Mouse (Mus musculus): ENCODE results near the gene Rpl7a. TPM values are rescaled to one million over a fixed set of nuclear protein-coding genes. Genes with fewer than 3 reads are reported as not detected.

Rpl7a gene
- total and polyA plus RNA-seq, 2 experiments from 2014 or later: 340 to 1,073 TPM

DNA sequence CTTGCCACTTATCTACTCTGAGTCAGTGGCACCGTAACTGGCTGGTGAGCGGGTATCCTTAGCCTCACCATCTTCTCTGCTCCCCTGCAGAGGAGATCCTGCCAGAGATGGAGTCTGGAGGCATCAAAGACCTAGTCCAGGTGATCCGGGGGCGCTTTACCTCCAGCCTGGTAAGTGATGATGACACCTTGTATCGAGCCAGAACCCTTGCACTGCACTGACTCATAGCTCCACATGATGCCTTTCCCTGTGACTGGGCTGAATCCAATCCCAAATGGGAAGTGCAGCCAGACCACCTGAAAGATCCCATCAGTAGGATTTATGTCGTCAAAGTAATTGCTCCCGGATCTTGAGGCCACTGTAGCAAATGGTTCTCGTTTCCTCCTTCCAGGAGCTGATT is 42.3 kb downstream of the Rpl7a start:
- Histone ChIP-seq H3K9me3 (replicated peaks; ENCODE audit: control insufficient read depth, low read length) (no peaks in the 10 kb centered on the region), H3K4me3 (ENCODE audit: low read depth, low read length) (no peak overlapping the region), H3K27me3 (ENCODE audit: control insufficient read depth, insufficient read depth, low read length) (no peaks in the 10 kb centered on the region), H3K27ac (ENCODE audit: low read depth) (no peak overlapping the region), H3K4me1 (ENCODE audit: control insufficient read depth, insufficient read depth) (no peaks in the 10 kb centered on the region), H3K4me2 (ENCODE audit: low read depth, low read length) (no peak overlapping the region), H3K36me3 (replicated peaks; ENCODE audit: control insufficient read depth, insufficient read depth, low read length) (peaks cover 60% of the 10 kb centered on the region), H3K9ac (replicated peaks; ENCODE audit: low read depth, low read length) (no peak overlapping the region)
- WGBS: 79% methylated on average over 8 of the region's 8 CpGs
- TF ChIP-seq EP300 (IDR thresholded peaks at IDR 0.05; ENCODE audit: low read depth) (no peak), CTCF (IDR thresholded peaks at IDR 0.05; ENCODE audit: low read depth) (no peak)
- ATAC-seq (ENCODE audit: insufficient read depth, low read depth): no peak
- DNase-seq (ENCODE audit: low spot score): no peak

GRCm38 (mm10) chr2:26954735-26955395 is 44.3 kb downstream of the Rpl7a start:
- H3K4me1 ChIP-seq (ENCODE audit: control insufficient read depth, insufficient read depth): no peaks in the 10 kb centered on the region
- DNase-seq (ENCODE audit: low spot score): no peak
- H3K27ac ChIP-seq (ENCODE audit: low read depth): no peak overlapping the region
- no peak overlapping the region for H3K4me2 ChIP-seq (ENCODE audit: low read depth, low read length)
- no peak for TF ChIP-seq EP300 (IDR thresholded peaks at IDR 0.05; ENCODE audit: low read depth)
- no peak for TF ChIP-seq CTCF (IDR thresholded peaks at IDR 0.05; ENCODE audit: low read depth)
- H3K36me3 ChIP-seq (replicated peaks; ENCODE audit: control insufficient read depth, insufficient read depth, low read length): peaks cover 72% of the 10 kb centered on the region
- WGBS: 83% methylated on average over 2 of the region's 2 CpGs
- H3K27me3 ChIP-seq (ENCODE audit: control insufficient read depth, insufficient read depth, low read length): no peaks in the 10 kb centered on the region
- H3K9ac ChIP-seq (replicated peaks; ENCODE audit: low read depth, low read length): no peak overlapping the region
- ATAC-seq (ENCODE audit: insufficient read depth, low read depth): no peak
- no peaks in the 10 kb centered on the region for H3K9me3 ChIP-seq (replicated peaks; ENCODE audit: control insufficient read depth, low read length)
- H3K4me3 ChIP-seq (ENCODE audit: low read depth, low read length): no peak overlapping the region

- TF ChIP-seq CTCF (IDR thresholded peaks at IDR 0.05; ENCODE audit: low read depth) (no peak), EP300 (IDR thresholded peaks at IDR 0.05; ENCODE audit: low read depth) (no peak)
- no peak overlapping the region for H3K9ac ChIP-seq (replicated peaks; ENCODE audit: low read depth, low read length)
- no peaks in the 10 kb centered on the region for H3K4me1 ChIP-seq (ENCODE audit: control insufficient read depth, insufficient read depth)
- H3K36me3 ChIP-seq (replicated peaks; ENCODE audit: control insufficient read depth, insufficient read depth, low read length): peaks cover 83% of the 10 kb centered on the region
- 91% methylated on average over 12 of the region's 12 CpGs for WGBS
- no peak overlapping the region for H3K27ac ChIP-seq (ENCODE audit: low read depth)
- no peaks in the 10 kb centered on the region for H3K27me3 ChIP-seq (ENCODE audit: control insufficient read depth, insufficient read depth, low read length)
- no peak overlapping the region for H3K4me2 ChIP-seq (ENCODE audit: low read depth, low read length)
- H3K4me3 ChIP-seq (ENCODE audit: low read depth, low read length): no peak overlapping the region
- ATAC-seq (ENCODE audit: insufficient read depth, low read depth) (no peak), DNase-seq (ENCODE audit: low spot score) (no peak)
- H3K9me3 ChIP-seq (replicated peaks; ENCODE audit: control insufficient read depth, low read length): no peaks in the 10 kb centered on the region
These were observed 46.4 kb downstream of the Rpl7a start for GRCm38 (mm10) chr2:26956811-26957487.

DNA sequence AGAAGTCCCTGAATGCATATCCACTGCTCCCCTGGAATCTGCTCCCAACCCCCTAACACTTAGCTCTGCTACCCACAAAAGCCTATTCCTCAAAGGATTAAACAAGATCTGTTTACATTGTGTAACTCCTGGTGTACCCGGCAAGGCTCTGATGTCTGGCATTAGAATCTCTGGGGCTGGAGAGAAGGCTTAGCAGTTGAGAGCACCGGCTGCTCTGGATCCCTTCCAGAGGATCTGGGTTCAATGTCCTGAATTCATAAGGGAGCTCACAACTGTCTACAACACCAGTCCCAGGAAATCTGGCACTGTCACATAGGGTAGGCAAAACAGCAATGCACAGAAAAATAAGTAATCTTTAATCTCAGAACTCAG is 46.9 kb downstream of the Rpl7a start:
- Histone ChIP-seq H3K4me3 (ENCODE audit: low read depth, low read length) (no peak overlapping the region), H3K4me2 (ENCODE audit: low read depth, low read length) (no peak overlapping the region), H3K4me1 (ENCODE audit: control insufficient read depth, insufficient read depth) (no peaks in the 10 kb centered on the region), H3K9ac (replicated peaks; ENCODE audit: low read depth, low read length) (no peak overlapping the region), H3K9me3 (replicated peaks; ENCODE audit: control insufficient read depth, low read length) (no peaks in the 10 kb centered on the region), H3K36me3 (replicated peaks; ENCODE audit: control insufficient read depth, insufficient read depth, low read length) (peaks cover 80% of the 10 kb centered on the region), H3K27ac (ENCODE audit: low read depth) (no peak overlapping the region), H3K27me3 (ENCODE audit: control insufficient read depth, insufficient read depth, low read length) (no peaks in the 10 kb centered on the region)
- 83% methylated on average over 2 of the region's 2 CpGs for WGBS
- ATAC-seq (ENCODE audit: insufficient read depth, low read depth): no peak
- no peak for DNase-seq (ENCODE audit: low spot score)
- TF ChIP-seq EP300 (IDR thresholded peaks at IDR 0.05; ENCODE audit: low read depth) (no peak), CTCF (IDR thresholded peaks at IDR 0.05; ENCODE audit: low read depth) (no peak)

DNA sequence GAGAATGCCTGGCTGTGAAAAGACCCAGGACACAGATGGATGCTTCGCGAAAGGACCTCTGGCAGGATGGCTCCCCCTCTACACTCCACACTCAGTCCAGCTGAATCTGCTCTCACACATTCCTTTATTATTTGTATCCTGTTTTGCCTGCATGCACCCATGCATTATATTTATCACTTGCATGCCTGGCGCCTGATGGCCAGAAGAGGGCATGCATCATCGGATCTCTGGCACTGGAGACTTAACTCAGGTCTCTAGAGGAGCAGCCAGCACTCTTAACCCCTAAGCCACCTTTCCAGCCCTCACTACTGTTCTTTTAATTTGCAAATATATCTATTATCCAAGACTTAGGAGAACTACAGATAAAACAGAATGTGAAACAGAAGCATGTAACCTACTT is 50.2 kb downstream of the Rpl7a start:
- no peak overlapping the region for H3K27ac ChIP-seq (ENCODE audit: low read depth)
- H3K4me1 ChIP-seq (ENCODE audit: control insufficient read depth, insufficient read depth): peaks cover 16% of the 10 kb centered on the region
- no peak overlapping the region for H3K4me3 ChIP-seq (ENCODE audit: low read depth, low read length)
- no peak overlapping the region for H3K9ac ChIP-seq (replicated peaks; ENCODE audit: low read depth, low read length)
- H3K36me3 ChIP-seq (replicated peaks; ENCODE audit: control insufficient read depth, insufficient read depth, low read length): peaks cover 50% of the 10 kb centered on the region
- no peaks in the 10 kb centered on the region for H3K27me3 ChIP-seq (ENCODE audit: control insufficient read depth, insufficient read depth, low read length)
- H3K4me2 ChIP-seq (ENCODE audit: low read depth, low read length): no peak overlapping the region
- ATAC-seq (ENCODE audit: insufficient read depth, low read depth): no peak
- H3K9me3 ChIP-seq (replicated peaks; ENCODE audit: control insufficient read depth, low read length): no peaks in the 10 kb centered on the region
- 72% methylated on average over 4 of the region's 4 CpGs for WGBS
- TF ChIP-seq EP300 (IDR thresholded peaks at IDR 0.05; ENCODE audit: low read depth): no peak
- peak; percentile 45 for TF ChIP-seq CTCF (IDR thresholded peaks at IDR 0.05; ENCODE audit: low read depth)
- no peak for DNase-seq (ENCODE audit: low spot score)

Other genes with a start within 250 kb of the Rpl7a start
- not detected in 2 replicates for gene Lcn4, start 239.5 kb upstream of the Rpl7a start, total RNA-seq (2014; rRNA removed; ENCODE audit: low replicate concordance)
- gene Lcn4, start 239.5 kb upstream of the Rpl7a start, polyA plus RNA-seq (2015; fragmentation: Nextera tagmentation; extraction: Ambion mirVana): not detected in 2 replicates
- not detected in 2 replicates for gene Abo, start 45.8 kb upstream of the Rpl7a start, total RNA-seq (2014; rRNA removed; ENCODE audit: low replicate concordance)
- not detected in 2 replicates for gene Abo, start 45.8 kb upstream of the Rpl7a start, polyA plus RNA-seq (2015; fragmentation: Nextera tagmentation; extraction: Ambion mirVana)
- gene Surf6, start 7.9 kb upstream of the Rpl7a start, total RNA-seq (2014; rRNA removed; ENCODE audit: low replicate concordance): 6.0 and 7.3 TPM in 2 replicates
- gene Surf6, start 7.9 kb upstream of the Rpl7a start, polyA plus RNA-seq (2015; fragmentation: Nextera tagmentation; extraction: Ambion mirVana): 9.8 and 10.5 TPM in 2 replicates
- 35.2 and 55.0 TPM in 2 replicates for gene Med22, start 87 bp upstream of the Rpl7a start, total RNA-seq (2014; rRNA removed; ENCODE audit: low replicate concordance)
- 38.0 and 38.4 TPM in 2 replicates for gene Med22, start 87 bp upstream of the Rpl7a start, polyA plus RNA-seq (2015; fragmentation: Nextera tagmentation; extraction: Ambion mirVana)
- gene Surf2, start 5.6 kb downstream of the Rpl7a start, total RNA-seq (2014; rRNA removed; ENCODE audit: low replicate concordance): 5.4 and 9.7 TPM in 2 replicates
- gene Surf2, start 5.6 kb downstream of the Rpl7a start, polyA plus RNA-seq (2015; fragmentation: Nextera tagmentation; extraction: Ambion mirVana): 26.8 and 29.0 TPM in 2 replicates
- gene Surf1, start 5.8 kb downstream of the Rpl7a start, total RNA-seq (2014; rRNA removed; ENCODE audit: low replicate concordance): 32.9 and 42.7 TPM in 2 replicates
- gene Surf1, start 5.8 kb downstream of the Rpl7a start, polyA plus RNA-seq (2015; fragmentation: Nextera tagmentation; extraction: Ambion mirVana): 41.4 and 44.3 TPM in 2 replicates
- 186 and 189 TPM in 2 replicates for gene Surf4, start 23.2 kb downstream of the Rpl7a start, total RNA-seq (2014; rRNA removed; ENCODE audit: low replicate concordance)
- gene Surf4, start 23.2 kb downstream of the Rpl7a start, polyA plus RNA-seq (2015; fragmentation: Nextera tagmentation; extraction: Ambion mirVana): 131 and 132 TPM in 2 replicates
- gene Stkld1, start 23.3 kb downstream of the Rpl7a start, total RNA-seq (2014; rRNA removed; ENCODE audit: low replicate concordance): not detected in 2 replicates
- 0.19 and 0.25 TPM in 2 replicates for gene Stkld1, start 23.3 kb downstream of the Rpl7a start, polyA plus RNA-seq (2015; fragmentation: Nextera tagmentation; extraction: Ambion mirVana)
- 9.7 and 22.9 TPM in 2 replicates for gene Rexo4, start 53.6 kb downstream of the Rpl7a start, total RNA-seq (2014; rRNA removed; ENCODE audit: low replicate concordance)
- gene Rexo4, start 53.6 kb downstream of the Rpl7a start, polyA plus RNA-seq (2015; fragmentation: Nextera tagmentation; extraction: Ambion mirVana): 13.3 and 16.2 TPM in 2 replicates
- gene Adamts13, start 62.7 kb downstream of the Rpl7a start, total RNA-seq (2014; rRNA removed; ENCODE audit: low replicate concordance): not detected in 2 replicates
- not detected in 2 replicates for gene Adamts13, start 62.7 kb downstream of the Rpl7a start, polyA plus RNA-seq (2015; fragmentation: Nextera tagmentation; extraction: Ambion mirVana)
- gene Cacfd1, start 99.2 kb downstream of the Rpl7a start, total RNA-seq (2014; rRNA removed; ENCODE audit: low replicate concordance): 11.9 and 26.6 TPM in 2 replicates
- 34.6 and 37.3 TPM in 2 replicates for gene Cacfd1, start 99.2 kb downstream of the Rpl7a start, polyA plus RNA-seq (2015; fragmentation: Nextera tagmentation; extraction: Ambion mirVana)
- 0.66 and 0.80 TPM in 2 replicates for gene Slc2a6, start 117.2 kb downstream of the Rpl7a start, total RNA-seq (2014; rRNA removed; ENCODE audit: low replicate concordance)
- gene Slc2a6, start 117.2 kb downstream of the Rpl7a start, polyA plus RNA-seq (2015; fragmentation: Nextera tagmentation; extraction: Ambion mirVana): 0.10 and 0.14 TPM in 2 replicates
- not detected in 2 replicates for gene Mymk, start 161.4 kb downstream of the Rpl7a start, total RNA-seq (2014; rRNA removed; ENCODE audit: low replicate concordance)
- gene Mymk, start 161.4 kb downstream of the Rpl7a start, polyA plus RNA-seq (2015; fragmentation: Nextera tagmentation; extraction: Ambion mirVana): 0.08 and 0.10 TPM in 2 replicates
- 17.7 and 21.9 TPM in 2 replicates for gene Adamtsl2, start 168.6 kb downstream of the Rpl7a start, total RNA-seq (2014; rRNA removed; ENCODE audit: low replicate concordance)
- 7.2 and 7.7 TPM in 2 replicates for gene Adamtsl2, start 168.6 kb downstream of the Rpl7a start, polyA plus RNA-seq (2015; fragmentation: Nextera tagmentation; extraction: Ambion mirVana)
- 0.23 and 0.93 TPM in 2 replicates for gene Fam163b, start 231.7 kb downstream of the Rpl7a start, total RNA-seq (2014; rRNA removed; ENCODE audit: low replicate concordance)
- gene Fam163b, start 231.7 kb downstream of the Rpl7a start, polyA plus RNA-seq (2015; fragmentation: Nextera tagmentation; extraction: Ambion mirVana): 0.36 and 0.40 TPM in 2 replicates

Measured in heart, postnatal 0 days (tissue).